Mouse (Mus musculus): ENCODE measurements around the gene Irx2.

Gene Irx2

GRCm38 (mm10) chr13:72628462-72628916, at the start of gene Irx2:
TSS of gene Irx2 (plus strand) at chr13:72628820.
- no peak for DNase-seq

- DNase-seq, result no peak
These were observed 47.3 kb upstream of the Irx2 start for GRCm38 (mm10) chr13:72581276-72581675.

- no peak for DNase-seq
These were observed 36.1 kb upstream of the Irx2 start for GRCm38 (mm10) chr13:72592526-72592925.

- no peak for DNase-seq
These were observed 35.3 kb upstream of the Irx2 start for GRCm38 (mm10) chr13:72593310-72593709.

- DNase-seq, result no peak
These were observed 34.9 kb upstream of the Irx2 start for GRCm38 (mm10) chr13:72593710-72594111.

- no peak for DNase-seq
These were observed 29.4 kb upstream of the Irx2 start for GRCm38 (mm10) chr13:72599254-72599653.

GRCm38 (mm10) chr13:72608706-72609105, 19.9 kb upstream of the Irx2 start:
- no peak for DNase-seq

GRCm38 (mm10) chr13:72610277-72610676, 18.3 kb upstream of the Irx2 start:
- no peak for DNase-seq

GRCm38 (mm10) chr13:72623926-72624846, 4.4 kb upstream of the Irx2 start:
- DNase-seq, result no peak

GRCm38 (mm10) chr13:72624847-72625170, 3.8 kb upstream of the Irx2 start:
- no peak for DNase-seq

- no peak for DNase-seq
These were observed 3.2 kb upstream of the Irx2 start for GRCm38 (mm10) chr13:72625236-72625950.

- no peak for DNase-seq
These were observed 964 bp upstream of the Irx2 start for GRCm38 (mm10) chr13:72627391-72628321.

- DNase-seq, result no peak
These were observed 463 bp downstream of the Irx2 start for GRCm38 (mm10) chr13:72628935-72629631.

GRCm38 (mm10) chr13:72629806-72630205, 1.2 kb downstream of the Irx2 start:
- DNase-seq, result no peak

- DNase-seq, result no peak
These were observed 2.1 kb downstream of the Irx2 start for GRCm38 (mm10) chr13:72630501-72631372.

- DNase-seq, result no peak
These were observed 2.9 kb downstream of the Irx2 start for GRCm38 (mm10) chr13:72631373-72632021.

- DNase-seq, result no peak
These were observed 3.7 kb downstream of the Irx2 start for GRCm38 (mm10) chr13:72632361-72632760.

GRCm38 (mm10) chr13:72633097-72633496, 4.5 kb downstream of the Irx2 start:
- no peak for DNase-seq

- DNase-seq, result no peak
These were observed 6.2 kb downstream of the Irx2 start for GRCm38 (mm10) chr13:72634752-72635315.

- DNase-seq, result no peak
These were observed 7.8 kb downstream of the Irx2 start for GRCm38 (mm10) chr13:72636331-72636851.
